ENCODE assay signal across 9 mouse cellular contexts in genomic region chr2:79891760-79892570, GRCm38 (mm10).
A peak's percentile ranks its signal among the peaks of the same experiment; 100 is the strongest.
DNase-seq lines count a peak whose midpoint lies in the region; ATAC-seq lines count a peak whose summit lies in the region.
"Had no signal": no experiment of that assay in that cellular context is flagged by ENCODE, and none has a peak within 500 bp of the region (broad histone marks: within the 10 kb centered on the region; RNA-seq: fewer than 3 reads in every experiment).

No protein-coding gene starts in this region.

- H3K4me2 ChIP-seq in forebrain, embryonic 14.5 days (ENCODE audit: low read length): no peak overlapping the region
- no peak overlapping the region for H3K4me2 ChIP-seq in neural tube, embryonic 14.5 days (ENCODE audit: low read depth, low read length)

- no peaks in the 10 kb centered on the region for H3K9me3 ChIP-seq in forebrain, embryonic 14.5 days (replicated peaks; ENCODE audit: control insufficient read depth, low read length)
- H3K9me3 ChIP-seq in forebrain, embryonic 10.5 days: no peaks in the 10 kb centered on the region
- H3K9me3 ChIP-seq in neural tube, embryonic 14.5 days (ENCODE audit: control insufficient read depth, low read length): no peaks in the 10 kb centered on the region
- no peaks in the 10 kb centered on the region for H3K9me3 ChIP-seq in limb, embryonic 10.5 days (replicated peaks)
- H3K9me3 ChIP-seq: megakaryocyte, embryonic 14.5 days had no signal

- H3K27ac ChIP-seq in forebrain, embryonic 14.5 days (ENCODE audit: low read depth, low read length): no peak overlapping the region
- H3K27ac ChIP-seq in forebrain, embryonic 10.5 days: no peak overlapping the region
- H3K27ac ChIP-seq in neural tube, embryonic 14.5 days (ENCODE audit: low read depth, low read length): no peak overlapping the region
- no peak overlapping the region for H3K27ac ChIP-seq in limb, embryonic 10.5 days

- ATAC-seq in forebrain, embryonic 14.5 days: no peak
- ATAC-seq in neural tube, embryonic 14.5 days (ENCODE audit: low read depth): peak; percentile 58; the same call in 1 of the 2 replicates

- no peaks in the 10 kb centered on the region for H3K36me3 ChIP-seq in forebrain, embryonic 14.5 days (ENCODE audit: control insufficient read depth, insufficient read depth, low read length)
- no peaks in the 10 kb centered on the region for H3K36me3 ChIP-seq in forebrain, embryonic 10.5 days (replicated peaks)
- no peaks in the 10 kb centered on the region for H3K36me3 ChIP-seq in neural tube, embryonic 14.5 days (ENCODE audit: control insufficient read depth, insufficient read depth, low read length)
- no peaks in the 10 kb centered on the region for H3K36me3 ChIP-seq in limb, embryonic 10.5 days

- no peaks in the 10 kb centered on the region for H3K4me1 ChIP-seq in forebrain, embryonic 14.5 days (ENCODE audit: control insufficient read depth, insufficient read depth, low read length)
- H3K4me1 ChIP-seq in forebrain, embryonic 10.5 days: no peaks in the 10 kb centered on the region
- no peaks in the 10 kb centered on the region for H3K4me1 ChIP-seq in neural tube, embryonic 14.5 days (ENCODE audit: control insufficient read depth, insufficient read depth, low read length)
- no peaks in the 10 kb centered on the region for H3K4me1 ChIP-seq in limb, embryonic 10.5 days

- no peak overlapping the region for H3K9ac ChIP-seq in forebrain, embryonic 14.5 days (ENCODE audit: low read length)
- H3K9ac ChIP-seq in neural tube, embryonic 14.5 days (replicated peaks; ENCODE audit: low read depth, low read length): no peak overlapping the region

- DNase-seq in forebrain, embryonic 14.5 days (ENCODE audit: low spot score): peak; percentile 15
- DNase-seq in forebrain, embryonic 10.5 days (ENCODE audit: extremely low spot score, low spot score): no peak
- no peak for DNase-seq in neural tube, embryonic 10.5 days (ENCODE audit: extremely low spot score, low spot score)
- peak; percentile 70 to 72 for DNase-seq in left cerebral cortex, adult 18-20 months (ENCODE audit: low spot score in 2 of 2)
- DNase-seq in telencephalon, adult 2 months (ENCODE audit: low read depth, low spot score): peak; percentile 42
- no peak for DNase-seq in thymus, postnatal 36 days
- no peak for DNase-seq in limb, embryonic 10.5 days (ENCODE audit: low spot score)

- WGBS in forebrain, embryonic 14.5 days: 77% methylated on average over 5 of the region's 5 CpGs
- 89% methylated on average over 5 of the region's 5 CpGs for WGBS in forebrain, embryonic 10.5 days
- WGBS in neural tube, embryonic 14.5 days: 74% methylated on average over 5 of the region's 5 CpGs
- whole genome bisulfite sequencing in limb, embryonic 10.5 days: 84% methylated on average over 5 of the region's 5 CpGs

- no peaks in the 10 kb centered on the region for H3K27me3 ChIP-seq in forebrain, embryonic 14.5 days (replicated peaks; ENCODE audit: control insufficient read depth, insufficient read depth, low read length)
- no peaks in the 10 kb centered on the region for H3K27me3 ChIP-seq in forebrain, embryonic 10.5 days (ENCODE audit: poor library complexity, severe bottlenecking)
- no peaks in the 10 kb centered on the region for H3K27me3 ChIP-seq in neural tube, embryonic 14.5 days (ENCODE audit: control insufficient read depth, insufficient read depth, low read length)
- no peaks in the 10 kb centered on the region for H3K27me3 ChIP-seq in limb, embryonic 10.5 days (ENCODE audit: low read depth, poor library complexity, severe bottlenecking)
- H3K27me3 ChIP-seq: megakaryocyte, embryonic 14.5 days had no signal

- no peak overlapping the region for H3K4me3 ChIP-seq in forebrain, embryonic 14.5 days (ENCODE audit: low read depth, low read length)
- H3K4me3 ChIP-seq in forebrain, embryonic 10.5 days: no peak overlapping the region
- no peak overlapping the region for H3K4me3 ChIP-seq in neural tube, embryonic 14.5 days (ENCODE audit: low read depth, low read length)
- no peak overlapping the region for H3K4me3 ChIP-seq in limb, embryonic 10.5 days
- H3K4me3 ChIP-seq: megakaryocyte, embryonic 14.5 days had no signal

Comparison
In these comparisons a context has a peak if more than half of its experiments do, and no peak if none do; other contexts are left out.
1. DNase-seq: peak in forebrain, embryonic 14.5 days (single experiment), left cerebral cortex, adult 18-20 months (2 of 2) and telencephalon, adult 2 months (single experiment); none in forebrain, embryonic 10.5 days (single experiment), neural tube, embryonic 10.5 days (single experiment), thymus, postnatal 36 days (0 of 2) and limb, embryonic 10.5 days (single experiment).